Mouse (Mus musculus) mesoderm, embryonic 11.5 days (tissue): ENCODE data around the gene Cpa5.
A peak's percentile ranks its signal among the peaks of the same experiment; 100 is the strongest.

Source experiments
- DNase-seq: peaks from one replicate; pipeline ENCODE4 v3.0.0-alpha.2; 2012; ENCODE audit warnings: low read depth, low spot score

Gene Cpa5

DNA sequence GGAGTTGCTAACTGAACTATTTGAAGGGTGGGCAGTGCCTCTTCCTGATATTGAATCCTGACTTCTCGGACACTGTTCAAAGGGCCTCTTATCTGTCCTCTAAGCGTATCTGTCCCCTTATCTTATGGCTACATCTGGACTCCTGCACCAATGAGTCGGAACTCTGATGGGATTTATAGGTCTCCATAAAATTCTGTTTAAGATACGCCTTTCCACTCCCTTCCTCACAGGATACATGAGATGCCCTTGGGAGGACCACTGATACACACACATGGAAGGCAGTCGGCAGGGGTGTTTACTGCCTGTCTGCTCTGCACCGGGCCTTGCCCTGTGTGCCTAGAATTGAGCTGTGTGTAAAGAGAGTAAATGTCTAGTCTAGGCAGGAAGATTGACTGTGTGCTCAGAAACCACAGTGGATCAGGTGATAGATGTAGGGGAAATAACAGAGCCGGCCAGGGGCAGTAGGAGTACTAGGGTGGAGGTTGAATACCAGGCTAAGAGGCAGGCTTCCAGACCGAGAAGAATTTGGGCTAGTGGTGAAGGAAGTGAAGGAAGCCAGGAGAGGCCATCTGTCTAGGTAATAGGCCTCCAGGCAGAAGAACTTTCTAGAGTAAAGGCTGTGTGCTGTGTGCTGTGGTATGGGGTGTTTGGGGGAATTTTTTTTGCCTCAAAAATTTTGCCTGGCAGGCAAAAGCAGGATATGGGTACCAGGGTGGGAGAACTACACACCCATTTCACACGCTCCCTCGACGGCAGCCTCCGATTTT is 33.1 kb downstream of the Cpa5 start:
- DNase-seq, result no peak

DNA sequence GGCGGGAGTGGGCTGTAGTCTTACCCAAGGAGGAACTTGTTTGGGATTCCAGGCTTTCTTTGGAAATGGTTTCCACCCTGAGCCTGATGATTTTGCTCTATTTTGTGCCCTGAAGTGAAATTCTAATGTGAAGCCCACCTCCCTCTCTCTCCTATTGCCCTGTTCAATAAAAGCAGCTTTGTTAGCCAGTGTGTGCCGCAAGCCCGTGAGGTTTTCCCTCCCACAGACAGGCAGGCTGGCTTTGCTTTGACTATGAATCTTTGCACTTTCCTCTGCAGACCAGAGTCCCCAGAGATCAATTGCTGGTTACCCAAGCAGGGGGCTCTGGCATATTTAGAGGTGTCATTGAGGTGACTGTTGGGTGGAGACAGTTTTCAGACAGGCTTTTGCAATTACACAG is 33.7 kb downstream of the Cpa5 start:
- DNase-seq, result no peak

DNA sequence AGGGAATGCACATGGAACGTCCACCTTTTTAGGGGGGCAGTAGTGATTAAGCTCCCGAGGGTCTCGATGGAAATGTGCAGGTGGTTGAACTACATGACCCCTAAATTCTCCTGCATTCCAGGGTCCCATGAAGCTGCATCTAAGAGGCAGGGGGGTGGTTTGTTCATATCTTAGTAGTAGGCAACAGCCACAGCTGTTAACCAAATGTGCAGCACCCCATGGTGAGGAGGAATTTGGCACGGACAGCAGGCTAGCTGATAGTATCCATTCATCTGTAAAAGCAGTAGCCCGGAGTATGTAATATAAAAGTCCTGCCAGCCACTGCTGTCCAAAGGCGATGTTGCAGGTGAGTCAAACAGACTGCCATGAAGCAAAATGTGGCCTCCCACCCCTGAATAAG is 34.6 kb downstream of the Cpa5 start:
- DNase-seq, result peak; percentile 67

DNA sequence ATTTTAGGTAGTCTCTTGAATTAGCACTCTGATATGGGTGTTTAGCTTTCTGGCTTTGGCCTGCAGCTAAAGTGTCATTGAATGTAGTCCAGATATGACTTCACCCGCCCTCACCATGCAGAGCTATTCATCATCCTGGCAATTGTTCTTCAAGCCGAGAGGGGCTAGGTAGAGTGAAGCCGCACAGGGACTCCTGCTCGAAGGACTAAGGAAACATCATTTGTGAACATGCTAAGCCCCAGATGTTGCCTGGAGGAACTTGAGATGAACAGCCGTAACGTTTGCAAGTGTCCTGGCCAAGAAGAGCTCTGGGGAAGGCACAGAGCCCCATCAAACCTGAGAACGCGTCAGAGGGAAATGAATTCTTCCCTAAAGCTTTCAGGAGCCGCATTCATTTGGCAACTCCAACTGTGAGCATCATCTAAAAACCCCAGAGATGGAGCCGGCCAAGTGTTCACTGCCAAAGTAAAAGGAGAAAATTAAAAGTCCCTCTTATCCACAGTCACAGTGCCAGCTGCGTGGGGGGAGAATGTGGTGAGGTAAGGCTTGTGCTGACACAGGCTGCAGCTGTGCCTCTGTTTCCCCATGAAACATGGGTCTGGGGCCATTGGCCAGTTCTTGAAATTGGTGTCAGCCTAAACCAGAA is 39.0 kb downstream of the Cpa5 start:
- DNase-seq, result no peak

DNA sequence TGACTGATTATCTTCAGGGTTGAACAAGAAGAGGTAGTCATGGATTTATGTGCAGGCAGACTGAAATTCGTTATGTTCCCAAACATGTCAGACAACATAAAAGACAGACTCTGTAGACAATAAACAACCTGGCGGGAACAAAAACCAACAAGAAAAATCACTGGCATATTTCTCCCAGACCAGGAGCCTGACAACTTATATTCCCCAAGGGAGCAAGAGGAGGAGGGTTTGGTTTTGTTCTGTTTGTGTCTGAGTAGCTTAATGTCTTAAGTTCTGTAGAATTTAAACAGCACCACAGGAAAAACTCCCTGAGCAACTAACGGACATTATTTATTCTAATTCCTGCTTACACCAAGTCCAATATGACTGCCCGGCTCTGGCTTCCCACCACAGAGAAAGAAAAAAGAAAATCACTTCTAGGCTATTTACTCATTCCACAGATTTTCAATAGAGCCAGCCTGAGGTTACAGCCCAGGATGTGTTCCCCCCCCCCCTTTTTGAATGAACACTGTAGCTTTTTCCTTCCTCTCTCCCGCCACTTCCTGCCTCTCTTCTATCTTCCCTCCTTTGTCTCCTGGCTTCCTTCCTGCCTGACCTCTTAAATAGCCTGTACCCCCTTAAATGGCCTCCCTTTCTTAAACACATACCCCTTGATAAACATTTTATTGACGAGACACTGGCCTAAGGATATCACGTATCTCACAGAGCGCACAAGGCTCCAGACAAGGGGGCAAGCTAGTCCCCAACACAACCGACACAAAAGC is 41.8 kb downstream of the Cpa5 start:
- DNase-seq, result no peak

DNA sequence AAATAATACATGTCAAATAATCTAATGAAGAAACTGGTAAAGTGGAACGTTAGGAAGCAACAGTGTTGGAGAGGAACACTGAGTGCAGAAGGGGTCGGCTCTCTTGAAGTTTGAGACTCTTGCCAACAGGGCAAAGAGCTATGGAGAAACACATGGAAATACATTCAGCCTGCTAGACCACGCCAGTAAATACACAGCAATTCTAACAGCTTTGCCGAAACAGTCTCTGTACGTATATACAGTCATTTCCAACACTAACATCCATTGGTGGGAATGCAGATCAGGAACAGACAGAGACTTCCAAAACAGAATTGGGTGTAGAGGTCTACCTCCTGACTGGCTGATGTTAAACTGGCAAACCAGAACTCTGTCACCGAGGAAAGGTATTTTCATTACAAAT is 42.7 kb downstream of the Cpa5 start:
- no peak for DNase-seq

DNA sequence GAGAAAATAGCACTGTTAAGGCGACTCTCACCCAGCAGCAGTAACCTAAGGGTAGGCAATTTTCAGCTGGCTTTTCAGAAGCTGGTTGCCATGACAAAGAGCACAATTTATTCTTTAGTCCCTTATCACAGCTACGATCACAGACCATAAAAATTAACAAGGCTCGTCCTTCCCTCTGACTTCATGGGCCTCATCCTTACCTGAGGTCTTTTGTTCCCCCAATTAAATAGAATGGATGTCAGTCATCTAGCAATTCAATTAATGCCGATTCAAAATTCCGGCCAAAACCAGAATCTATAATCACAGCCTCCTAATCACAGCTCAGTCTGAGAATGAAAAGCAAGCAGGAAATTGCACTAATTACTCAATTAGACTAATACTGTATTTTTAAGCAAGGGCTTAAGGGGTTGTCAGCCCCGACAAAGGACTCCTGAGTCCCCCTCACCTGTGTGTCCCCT is 43.6 kb downstream of the Cpa5 start:
- DNase-seq, result no peak

DNA sequence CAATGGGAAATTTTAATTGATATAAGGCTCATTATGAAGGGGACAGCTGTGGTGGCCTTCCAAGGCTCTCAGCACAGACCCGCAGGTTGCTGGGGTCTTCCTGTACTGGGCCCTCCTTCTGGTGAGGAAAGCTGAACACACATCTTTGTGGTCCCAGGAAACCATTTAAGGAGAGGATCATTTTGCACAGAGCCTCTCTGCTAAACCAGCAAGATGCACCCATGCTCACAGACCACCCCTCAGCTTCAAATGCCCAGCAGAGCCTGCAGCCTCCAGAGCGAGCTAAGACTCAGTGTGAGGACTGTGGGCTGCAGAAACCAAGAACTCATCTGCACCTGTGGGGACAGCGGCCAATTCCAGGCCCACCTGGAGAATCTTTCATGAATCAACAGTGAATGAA is 44.1 kb downstream of the Cpa5 start:
- DNase-seq, result no peak

- DNase-seq, result no peak
Observed at GRCm38 (mm10) chr6:30657279-30657678, 46.5 kb downstream of the Cpa5 start.

DNA sequence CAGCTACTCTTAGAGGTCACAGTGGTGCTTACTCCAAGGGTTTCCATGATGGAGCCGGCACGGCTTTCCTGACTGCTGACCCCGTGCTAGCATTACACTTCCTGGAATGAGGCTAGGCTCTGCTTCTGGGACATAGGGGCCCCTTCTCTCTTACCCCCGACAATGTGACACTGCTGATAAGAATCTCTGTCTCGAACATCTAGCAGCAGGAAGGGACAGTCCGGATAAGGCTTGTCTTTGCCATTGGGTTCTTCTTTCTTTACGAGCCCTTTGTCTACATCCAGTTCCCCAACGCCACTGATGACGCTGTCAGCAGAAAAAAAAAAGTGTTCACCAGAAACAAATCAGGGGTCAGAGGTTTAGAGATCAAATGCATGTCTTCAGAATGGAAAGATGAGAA is 47.8 kb downstream of the Cpa5 start:
- no peak for DNase-seq

- no peak for DNase-seq
Observed at GRCm38 (mm10) chr6:30664776-30665175, 54.0 kb downstream of the Cpa5 start.

GRCm38 (mm10) chr6:30665296-30665695 is 54.5 kb downstream of the Cpa5 start:
- DNase-seq, result no peak

- DNase-seq, result no peak
Observed at GRCm38 (mm10) chr6:30666043-30666442, 55.2 kb downstream of the Cpa5 start.

DNA sequence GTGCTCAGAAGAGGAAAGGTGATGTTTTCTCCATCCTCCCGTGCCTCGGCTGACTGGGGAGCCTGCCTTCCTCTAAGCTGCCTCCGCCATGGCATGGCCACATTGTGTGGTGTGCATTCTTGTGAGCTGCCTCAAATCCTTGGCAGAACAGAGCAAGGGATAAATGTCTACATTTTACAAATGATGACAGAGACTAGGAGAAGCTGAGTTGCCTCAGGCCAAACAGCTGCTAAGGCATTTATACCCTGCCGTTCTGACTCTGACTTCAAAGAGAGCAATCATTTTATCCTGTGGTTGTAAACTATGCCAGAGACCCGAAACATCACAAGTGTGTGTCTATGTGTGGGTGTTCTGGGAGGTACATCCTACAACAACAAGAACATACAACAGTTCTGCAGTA is 56.8 kb downstream of the Cpa5 start:
- DNase-seq, result no peak

GRCm38 (mm10) chr6:30671696-30672095 is 60.9 kb downstream of the Cpa5 start:
- DNase-seq, result no peak

GRCm38 (mm10) chr6:30673764-30674561 is 63.2 kb downstream of the Cpa5 start:
- DNase-seq, result peak; percentile 49

DNA sequence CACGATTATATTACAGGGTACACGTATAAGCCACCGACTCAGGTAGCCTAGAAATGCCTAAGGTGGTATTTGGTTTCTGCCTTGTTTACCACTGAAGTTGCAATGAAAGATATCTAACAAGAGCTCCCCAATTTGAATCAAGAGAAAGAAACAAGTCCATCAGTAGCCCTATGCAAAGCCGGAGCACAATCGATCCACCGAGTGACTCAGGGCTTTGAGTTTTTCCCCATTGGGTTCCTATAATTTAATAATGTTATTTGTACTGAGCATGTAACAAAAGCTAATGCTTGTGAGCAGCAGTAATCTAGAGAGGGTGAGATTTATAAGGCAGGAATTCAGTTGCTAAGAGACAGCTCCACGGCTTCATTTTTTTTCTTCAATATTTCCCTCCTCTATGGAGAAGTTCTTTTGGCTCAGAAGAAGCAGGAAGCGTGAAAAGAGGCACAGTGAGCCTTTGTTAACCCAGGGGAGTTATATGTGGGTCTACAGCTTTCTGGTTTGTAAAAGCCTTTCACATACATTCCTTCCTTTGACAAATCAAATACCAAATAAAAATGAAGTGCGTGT is 64.0 kb downstream of the Cpa5 start:
- peak; percentile 37 for DNase-seq

GRCm38 (mm10) chr6:30675281-30675771 is 64.5 kb downstream of the Cpa5 start:
- no peak for DNase-seq

DNA sequence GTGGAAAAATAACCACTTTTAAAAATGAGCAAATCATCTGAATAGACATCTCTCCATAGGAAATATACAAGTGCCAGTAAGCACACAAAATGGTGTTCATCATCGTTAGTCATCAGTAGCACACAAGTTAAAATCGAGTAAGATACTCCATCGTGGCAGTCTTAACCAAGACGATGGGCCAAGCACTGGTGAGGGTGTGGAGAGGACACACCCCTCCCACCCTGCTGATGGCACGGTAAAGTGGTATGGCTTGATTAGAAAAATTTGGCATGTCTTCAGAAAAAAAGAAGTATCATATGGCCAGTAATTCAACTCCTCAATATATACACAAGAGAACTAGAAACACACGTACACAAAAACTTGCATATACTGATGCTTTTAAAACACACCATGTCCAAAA is 65.7 kb downstream of the Cpa5 start:
- DNase-seq, result no peak

GRCm38 (mm10) chr6:30677591-30677990 is 66.8 kb downstream of the Cpa5 start:
- no peak for DNase-seq

- peak; percentile 56 for DNase-seq
Observed at GRCm38 (mm10) chr6:30678482-30678881, 67.7 kb downstream of the Cpa5 start.
